Mouse (Mus musculus): ENCODE results near the gene Ndufb2.

GRCm38 (mm10) chr6:39610207-39610606 is 17.8 kb downstream of the Ndufb2 start:
- TF ChIP-seq POLR2A (IDR thresholded peaks at IDR 0.05; ENCODE audit: insufficient read depth, low read depth, low read length) (no peak), CTCF (IDR thresholded peaks at IDR 0.05) (peak; percentile 46)

All from heart, adult 2 months (tissue).